Mouse (Mus musculus) olfactory bulb, adult 2 months (tissue): ENCODE results near the gene Cntnap2.

Experiments used
- CTCF ChIP-seq: fragments of 200-500 bp; IDR thresholded peaks from 2 replicates; pipeline ENCODE4 v1.5.1; 2012; ENCODE audit warnings: low read depth, mild to moderate bottlenecking, low read length, moderate library complexity; ENCODE audit not compliant: insufficient read depth
- POLR2A ChIP-seq: fragments of 200-500 bp; IDR thresholded peaks from 2 replicates; pipeline ENCODE4 v1.6.1; 2012; ENCODE audit warnings: mild to moderate bottlenecking, low read depth, low read length, moderate library complexity; ENCODE audit not compliant: insufficient read depth

- TF ChIP-seq POLR2A (no peak), CTCF (no peak)
Observed at GRCm38 (mm10) chr6:46748448-46748847, 1689.3 kb downstream of the Cntnap2 start.
